Mouse (Mus musculus) forebrain, embryonic 11.5 days (tissue): ENCODE data around the gene Ssrp1. TPM values are rescaled to one million over a fixed set of nuclear protein-coding genes. Genes with fewer than 3 reads are reported as not detected.

Experiments used
- ATAC-seq: fragments of 200-750 bp; cut with Nextera tagmentation; replicated peaks from 2 replicates; pipeline ENCODE4 v1.8.0; 2017; ENCODE audit warnings: moderate TSS enrichment; ENCODE audit not compliant: low FRiP score
- DNase-seq: peaks from one replicate; pipeline ENCODE4 v3.0.0-alpha.2; 2017; ENCODE audit warnings: low spot score
- H3K27ac ChIP-seq: fragments of 300-500 bp; sonication (generic); 2 replicates; pipeline ENCODE4 v1.5.1; 2014; ENCODE audit warnings: low read depth, low read length
- H3K27me3 ChIP-seq: fragments of 300-500 bp; sonication (generic); 2 replicates; pipeline ENCODE4 v1.6.1; 2014; ENCODE audit warnings: mild to moderate bottlenecking, low read length, mixed read lengths; ENCODE audit not compliant: control insufficient read depth, insufficient read depth
- H3K36me3 ChIP-seq: fragments of 300-500 bp; sonication (generic); 2 replicates; pipeline ENCODE4 v1.6.1; 2014; ENCODE audit warnings: mild to moderate bottlenecking, low read length, moderate library complexity, mixed read lengths; ENCODE audit not compliant: control insufficient read depth, insufficient read depth
- H3K4me1 ChIP-seq: fragments of 300-500 bp; sonication (generic); replicated peaks from 2 replicates; pipeline ENCODE4 v1.6.1; 2014; ENCODE audit warnings: low read length, mixed read lengths; ENCODE audit not compliant: control insufficient read depth, insufficient read depth
- H3K4me2 ChIP-seq: fragments of 300-500 bp; sonication (generic); 2 replicates; pipeline ENCODE4 v1.6.1; 2014; ENCODE audit warnings: low read depth, mild to moderate bottlenecking, low read length, moderate library complexity, mixed read lengths; ENCODE audit not compliant: severe bottlenecking
- H3K4me3 ChIP-seq: fragments of 300-500 bp; sonication (generic); 2 replicates; pipeline ENCODE4 v1.5.1; 2014; ENCODE audit warnings: low read depth, low read length
- H3K9ac ChIP-seq: fragments of 300-500 bp; sonication (generic); 2 replicates; pipeline ENCODE4 v1.6.1; 2014; ENCODE audit warnings: low read length
- H3K9me3 ChIP-seq: fragments of 300-500 bp; sonication (generic); 2 replicates; pipeline ENCODE4 v1.6.1; 2016; ENCODE audit warnings: low read length, mixed read lengths; ENCODE audit not compliant: control insufficient read depth
- WGBS: fragments of 180-500 bp; shearing (Covaris S2); extraction: QIAGEN DNeasy Blood & Tissue Kit; methylation state at CpG from one replicate; pipeline ENCODE4 v1.1.7; 2014; 5-methylcytosine and 5-hydroxymethylcytosine counted together
- polyA plus RNA-seq: library from polyadenylated mRNA; unstranded; fragments of >200 nt; fragmentation: Nextera tagmentation; extraction: Ambion mirVana; gene quantifications from 2 replicates; pipeline ENCODE4 v1.2.1, GENCODE M21; 2014

The Ssrp1 gene
- polyA plus RNA-seq = 375 and 413 TPM in 2 replicates

- WGBS = 1% methylated on average over 66 of the region's 66 CpGs
- Histone ChIP-seq H3K4me3 (peak within 1 kb of the TSS; percentile 80), H3K9ac (peak within 1 kb of the TSS; percentile 97), H3K4me1 (peaks cover 10% of the 10 kb centered on the region), H3K27ac (peak within 1 kb of the TSS; percentile 81), H3K9me3 (no peaks in the 10 kb centered on the region), H3K27me3 (no peaks in the 10 kb centered on the region), H3K36me3 (peaks cover 21% of the 10 kb centered on the region), H3K4me2 (peak within 1 kb of the TSS; percentile 88)
- DNase-seq = peak; percentile 95
- peak; percentile 96 for ATAC-seq
These were observed at the start of gene Ssrp1, which contains the start of gene P2rx3 for GRCm38 (mm10) chr2:85037047-85038026. Gene Ssrp1 (plus strand): TSS chr2:85037234. Gene P2rx3 (minus strand): TSS chr2:85037462.

GRCm38 (mm10) chr2:84987930-84988329, 49.1 kb upstream of the Ssrp1 start, which contains the start of gene Prg3:
Gene Prg3 (plus strand): TSS chr2:84988215.
- ATAC-seq = no peak
- DNase-seq = no peak
- no peak within 1 kb of the TSS for H3K27ac ChIP-seq
- H3K9ac ChIP-seq = no peak within 1 kb of the TSS
- 71% methylated on average over 1 of the region's 1 CpGs for WGBS
- no peaks in the 10 kb centered on the region for H3K36me3 ChIP-seq
- no peaks in the 10 kb centered on the region for H3K9me3 ChIP-seq
- H3K4me1 ChIP-seq = no peaks in the 10 kb centered on the region
- H3K27me3 ChIP-seq = no peaks in the 10 kb centered on the region
- H3K4me3 ChIP-seq = no peak within 1 kb of the TSS
- no peak within 1 kb of the TSS for H3K4me2 ChIP-seq

DNA sequence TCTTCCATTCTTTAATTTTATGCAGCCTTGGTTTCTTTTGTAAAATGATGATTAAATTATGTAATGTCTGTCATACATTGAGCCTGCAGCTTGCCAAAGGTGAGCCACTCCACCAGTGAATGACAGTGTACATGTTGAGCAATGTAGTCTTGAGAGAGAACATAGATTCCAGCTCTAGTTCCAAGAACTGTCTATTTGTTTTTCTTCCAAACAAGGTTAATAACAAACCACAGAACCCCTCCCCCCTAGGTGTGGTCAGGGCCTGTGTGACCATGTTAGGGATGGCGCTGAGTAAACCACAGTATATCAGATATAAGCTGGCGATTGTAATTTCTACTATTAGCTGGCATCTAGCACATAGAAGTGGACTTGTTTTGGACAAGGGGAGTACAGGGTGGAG, 40.7 kb upstream of the Ssrp1 start:
- no peaks in the 10 kb centered on the region for H3K27me3 ChIP-seq
- H3K4me1 ChIP-seq = no peaks in the 10 kb centered on the region
- H3K4me2 ChIP-seq = no peak overlapping the region
- WGBS = 92% methylated on average over 2 of the region's 2 CpGs
- H3K9me3 ChIP-seq = no peaks in the 10 kb centered on the region
- no peak overlapping the region for H3K9ac ChIP-seq
- DNase-seq (no peak), ATAC-seq (no peak)
- no peaks in the 10 kb centered on the region for H3K36me3 ChIP-seq
- H3K27ac ChIP-seq = no peak overlapping the region
- H3K4me3 ChIP-seq = no peak overlapping the region

DNA sequence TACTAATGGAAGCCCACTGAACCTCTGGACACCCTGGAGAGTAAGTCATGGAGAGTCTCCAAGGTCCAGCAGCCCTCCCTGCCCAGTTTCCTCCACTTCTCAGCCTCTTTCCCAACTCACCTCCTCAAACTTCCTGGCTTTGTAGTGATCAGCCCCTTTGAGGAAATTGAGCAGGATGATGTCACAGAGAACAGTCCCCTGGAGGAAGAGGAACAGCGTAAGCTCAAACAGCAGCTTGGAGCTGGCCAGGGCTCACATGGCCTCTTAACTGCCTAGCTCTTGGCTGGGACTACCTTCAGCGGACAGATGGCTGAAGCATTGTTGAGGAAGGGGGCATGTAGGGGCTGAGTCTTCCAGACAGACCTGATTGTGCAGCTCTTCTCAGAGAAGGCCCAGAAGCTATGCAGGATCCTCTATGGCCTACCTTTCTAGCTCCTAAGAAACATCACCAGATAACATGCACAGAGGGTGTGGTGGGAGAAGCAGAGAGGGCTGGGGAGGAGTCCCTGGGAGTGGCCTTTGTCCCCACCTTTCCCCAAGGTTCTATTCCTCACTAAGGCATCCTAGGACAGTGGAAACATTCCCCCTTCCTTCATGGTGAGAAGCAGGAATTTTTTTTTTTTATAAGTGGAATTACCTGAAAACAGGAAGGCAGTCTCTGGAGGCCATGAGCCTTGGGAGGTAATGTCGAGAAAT, 37.4 kb upstream of the Ssrp1 start:
- H3K27ac ChIP-seq = no peak overlapping the region
- H3K4me1 ChIP-seq = no peaks in the 10 kb centered on the region
- H3K27me3 ChIP-seq = no peaks in the 10 kb centered on the region
- no peak overlapping the region for H3K9ac ChIP-seq
- H3K9me3 ChIP-seq = no peaks in the 10 kb centered on the region
- no peak for DNase-seq
- no peak for ATAC-seq
- no peak overlapping the region for H3K4me2 ChIP-seq
- no peak overlapping the region for H3K4me3 ChIP-seq
- H3K36me3 ChIP-seq = no peaks in the 10 kb centered on the region
- WGBS = 86% methylated on average over 3 of the region's 3 CpGs

DNA sequence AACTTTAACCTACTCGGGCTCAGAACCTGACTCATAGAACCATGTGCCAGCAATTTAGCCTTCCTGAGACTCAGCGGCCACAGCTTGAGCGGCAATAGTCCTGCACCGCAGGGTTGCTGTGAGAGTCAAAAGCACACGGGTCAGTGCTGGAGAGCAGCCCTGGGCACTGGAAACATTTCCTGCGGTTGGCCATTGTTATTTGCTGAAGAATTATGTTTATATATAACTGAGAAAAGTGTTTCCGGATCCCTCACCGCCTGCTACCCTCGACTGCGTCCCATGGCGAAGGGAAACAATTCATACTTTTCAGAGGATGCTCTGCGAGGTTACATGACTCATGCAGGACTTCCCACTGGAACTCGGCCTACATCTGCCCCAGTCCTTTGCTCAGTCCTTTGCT, 35.5 kb upstream of the Ssrp1 start:
- no peak for ATAC-seq
- no peak for DNase-seq
- Histone ChIP-seq H3K27ac (no peak overlapping the region), H3K4me3 (no peak overlapping the region), H3K27me3 (no peaks in the 10 kb centered on the region), H3K9me3 (no peaks in the 10 kb centered on the region), H3K36me3 (no peaks in the 10 kb centered on the region), H3K9ac (no peak overlapping the region), H3K4me1 (no peaks in the 10 kb centered on the region), H3K4me2 (no peak overlapping the region)
- WGBS = 71% methylated on average over 13 of the region's 13 CpGs

- Histone ChIP-seq H3K4me1 (no peaks in the 10 kb centered on the region), H3K9ac (no peak overlapping the region), H3K27ac (no peak overlapping the region), H3K4me2 (no peak overlapping the region), H3K27me3 (no peaks in the 10 kb centered on the region), H3K4me3 (no peak overlapping the region), H3K9me3 (no peaks in the 10 kb centered on the region), H3K36me3 (no peaks in the 10 kb centered on the region)
- DNase-seq = no peak
- WGBS = 74% methylated on average over 8 of the region's 8 CpGs
- no peak for ATAC-seq
These were observed 34.5 kb upstream of the Ssrp1 start for GRCm38 (mm10) chr2:85002575-85002974.

- ATAC-seq = no peak
- no peak for DNase-seq
- Histone ChIP-seq H3K4me1 (no peaks in the 10 kb centered on the region), H3K27me3 (no peaks in the 10 kb centered on the region), H3K9ac (no peak overlapping the region), H3K9me3 (no peaks in the 10 kb centered on the region), H3K36me3 (no peaks in the 10 kb centered on the region), H3K27ac (no peak overlapping the region), H3K4me2 (no peak overlapping the region), H3K4me3 (no peak overlapping the region)
- 90% methylated on average over 4 of the region's 4 CpGs for WGBS
These were observed 32.7 kb upstream of the Ssrp1 start for GRCm38 (mm10) chr2:85004341-85004740.

DNA sequence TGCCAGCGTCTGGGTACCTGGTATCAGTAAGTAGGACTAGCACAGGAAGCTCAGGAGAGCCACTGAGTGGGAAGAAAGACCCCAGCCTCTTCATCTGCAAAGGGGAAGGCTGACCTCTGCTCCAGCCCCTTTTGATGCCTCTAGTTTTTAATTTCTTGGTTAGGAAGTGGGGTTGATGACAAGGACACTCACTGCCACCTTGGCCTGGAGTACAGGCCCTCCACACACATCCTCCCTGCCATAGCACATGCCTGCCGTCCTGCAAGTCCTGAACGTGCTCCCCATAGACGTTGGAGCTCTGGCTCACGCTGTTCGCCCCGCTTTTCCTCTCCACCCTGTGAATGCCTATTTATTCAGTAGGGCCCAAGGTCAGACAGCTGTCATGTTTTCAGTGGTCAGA, 30.4 kb upstream of the Ssrp1 start:
- no peaks in the 10 kb centered on the region for H3K4me1 ChIP-seq
- no peaks in the 10 kb centered on the region for H3K36me3 ChIP-seq
- H3K27me3 ChIP-seq = no peaks in the 10 kb centered on the region
- ATAC-seq (no peak), DNase-seq (no peak)
- 88% methylated on average over 7 of the region's 7 CpGs for WGBS
- no peak overlapping the region for H3K9ac ChIP-seq
- no peak overlapping the region for H3K4me2 ChIP-seq
- no peak overlapping the region for H3K27ac ChIP-seq
- H3K9me3 ChIP-seq = no peaks in the 10 kb centered on the region
- H3K4me3 ChIP-seq = no peak overlapping the region
